In genomic region chr9:57267421-57267820, GRCm38 (mm10) we compare ENCODE assay signal across 29 mouse cellular contexts. TPM values are rescaled to one million over a fixed set of nuclear protein-coding genes. Genes with fewer than 3 reads are reported as not detected.
A peak's percentile ranks its signal among the peaks of the same experiment; 100 is the strongest.
DNase-seq lines count a peak whose midpoint lies in the region; ATAC-seq and TF ChIP-seq lines count a peak whose summit lies in the region.
"Had no signal": no experiment of that assay in that cellular context is flagged by ENCODE, and none has a peak within 500 bp of the region (broad histone marks: within the 10 kb centered on the region; RNA-seq: fewer than 3 reads in every experiment).

No protein-coding gene starts in this region.

- no peak for ATAC-seq in forebrain, embryonic 15.5 days (replicated peaks)
- no peak for ATAC-seq in hindbrain, embryonic 13.5 days (ENCODE audit: low FRiP score)
- ATAC-seq in hindbrain, postnatal 0 days = no peak
- no peak for ATAC-seq in midbrain, postnatal 0 days (ENCODE audit: low FRiP score)
- ATAC-seq: CD4-positive, CD25-positive, alpha-beta regulatory T cell, adult 4 months; forebrain, embryonic 16.5 days; Patski had no signal

- peak overlapping the region; percentile 26; the same call in 1 of the 2 replicates for H3K27ac ChIP-seq in forebrain, embryonic 10.5 days
- no peak overlapping the region for H3K27ac ChIP-seq in forebrain, embryonic 15.5 days (replicated peaks)
- H3K27ac ChIP-seq in hindbrain, embryonic 13.5 days = no peak overlapping the region
- no peak overlapping the region for H3K27ac ChIP-seq in hindbrain, postnatal 0 days
- no peak overlapping the region for H3K27ac ChIP-seq in midbrain, postnatal 0 days (ENCODE audit: low read depth, low read length)
- H3K27ac ChIP-seq: liver, embryonic 13.5 days; lung, embryonic 15.5 days; stomach, postnatal 0 days had no signal

- H3K4me3 ChIP-seq in forebrain, embryonic 10.5 days = no peak overlapping the region
- H3K4me3 ChIP-seq in forebrain, embryonic 15.5 days = no peak overlapping the region
- H3K4me3 ChIP-seq in hindbrain, embryonic 13.5 days = no peak overlapping the region
- H3K4me3 ChIP-seq in hindbrain, postnatal 0 days (ENCODE audit: low read length) = no peak overlapping the region
- H3K4me3 ChIP-seq in midbrain, postnatal 0 days (ENCODE audit: low read depth, low read length) = no peak overlapping the region
- H3K4me3 ChIP-seq: heart, embryonic 12.5 days; liver, embryonic 13.5 days; lung, embryonic 15.5 days had no signal

- H3K9me3 ChIP-seq in forebrain, embryonic 10.5 days = no peaks in the 10 kb centered on the region
- no peaks in the 10 kb centered on the region for H3K9me3 ChIP-seq in forebrain, embryonic 15.5 days
- H3K9me3 ChIP-seq in hindbrain, embryonic 13.5 days = no peaks in the 10 kb centered on the region
- no peaks in the 10 kb centered on the region for H3K9me3 ChIP-seq in hindbrain, postnatal 0 days (ENCODE audit: low read length)
- H3K9me3 ChIP-seq in midbrain, postnatal 0 days (ENCODE audit: low read length) = no peaks in the 10 kb centered on the region
- H3K9me3 ChIP-seq: heart, embryonic 12.5 days; liver, embryonic 13.5 days; lung, embryonic 15.5 days had no signal

- 10% methylated on average over 5 of the region's 5 CpGs for WGBS in forebrain, embryonic 10.5 days
- WGBS in forebrain, embryonic 15.5 days = 20% methylated on average over 5 of the region's 5 CpGs
- 13% methylated on average over 5 of the region's 5 CpGs for WGBS in hindbrain, embryonic 13.5 days
- 35% methylated on average over 5 of the region's 5 CpGs for WGBS in hindbrain, postnatal 0 days
- WGBS in midbrain, postnatal 0 days = 20% methylated on average over 5 of the region's 5 CpGs

- peaks cover 63% of the 10 kb centered on the region for H3K27me3 ChIP-seq in forebrain, embryonic 10.5 days (ENCODE audit: poor library complexity, severe bottlenecking)
- H3K27me3 ChIP-seq in forebrain, embryonic 15.5 days = no peaks in the 10 kb centered on the region
- H3K27me3 ChIP-seq in hindbrain, embryonic 13.5 days = peaks cover 38% of the 10 kb centered on the region
- H3K27me3 ChIP-seq in hindbrain, postnatal 0 days (ENCODE audit: insufficient read depth, low read length) = no peaks in the 10 kb centered on the region
- no peaks in the 10 kb centered on the region for H3K27me3 ChIP-seq in midbrain, postnatal 0 days (ENCODE audit: insufficient read depth, low read length)
- H3K27me3 ChIP-seq: Patski had no signal

- H3K4me1 ChIP-seq in forebrain, embryonic 10.5 days = peaks cover 90% of the 10 kb centered on the region
- H3K4me1 ChIP-seq in forebrain, embryonic 15.5 days = peaks cover 18% of the 10 kb centered on the region
- H3K4me1 ChIP-seq in hindbrain, embryonic 13.5 days (replicated peaks) = peaks cover 32% of the 10 kb centered on the region
- peaks cover 5% of the 10 kb centered on the region; the same call in 1 of the 2 replicates for H3K4me1 ChIP-seq in hindbrain, postnatal 0 days (ENCODE audit: insufficient read depth, low read length)
- 0 out of 2 replicates have a peak, but pooled peaks cover 4% of the 10 kb centered on the region for H3K4me1 ChIP-seq in midbrain, postnatal 0 days (ENCODE audit: insufficient read depth, low read length)

- H3K9ac ChIP-seq in forebrain, embryonic 15.5 days (replicated peaks) = no peak overlapping the region
- H3K9ac ChIP-seq in hindbrain, embryonic 13.5 days = peak overlapping the region; percentile 8; the same call in 1 of the 2 replicates
- no peak overlapping the region for H3K9ac ChIP-seq in hindbrain, postnatal 0 days (replicated peaks; ENCODE audit: low read length)
- H3K9ac ChIP-seq in midbrain, postnatal 0 days (replicated peaks; ENCODE audit: low read length, poor library complexity, severe bottlenecking) = no peak overlapping the region
- H3K9ac ChIP-seq: heart, embryonic 12.5 days; lung, embryonic 15.5 days had no signal

- H3K36me3 ChIP-seq in forebrain, embryonic 10.5 days (replicated peaks) = no peaks in the 10 kb centered on the region
- no peaks in the 10 kb centered on the region for H3K36me3 ChIP-seq in forebrain, embryonic 15.5 days
- no peaks in the 10 kb centered on the region for H3K36me3 ChIP-seq in hindbrain, embryonic 13.5 days
- no peaks in the 10 kb centered on the region for H3K36me3 ChIP-seq in hindbrain, postnatal 0 days (ENCODE audit: insufficient read depth, low read length)
- no peaks in the 10 kb centered on the region for H3K36me3 ChIP-seq in midbrain, postnatal 0 days (ENCODE audit: insufficient read depth, low read length)
- H3K36me3 ChIP-seq: heart, embryonic 12.5 days; liver, embryonic 13.5 days; lung, embryonic 15.5 days had no signal

- peak; percentile 33 for DNase-seq in forebrain, embryonic 10.5 days (ENCODE audit: extremely low spot score, low spot score)
- DNase-seq in hindbrain, postnatal 0 days (ENCODE audit: low spot score) = no peak
- DNase-seq in embryo, embryonic 11 days = peak; percentile 43
- DNase-seq in midbrain, postnatal 0 days (ENCODE audit: low spot score) = peak; percentile 17
- no peak for DNase-seq in lung, adult 18-20 months
- DNase-seq: adrenal gland, adult 8-10 months; cerebellum, postnatal 10 days; heart, postnatal 36 days; kidney, adult 9 months; kidney, postnatal 4 days; liver, embryonic 13.5 days; right cerebral cortex, adult 18-20 months; thymus, postnatal 25 days had no signal

- TF ChIP-seq CTCF in hindbrain, postnatal 0 days (IDR thresholded peaks at IDR 0.05; ENCODE audit: low read depth) = no peak
- TF ChIP-seq CTCF in midbrain, postnatal 0 days (IDR thresholded peaks at IDR 0.05) = no peak

- no peak overlapping the region for H3K4me2 ChIP-seq in forebrain, embryonic 15.5 days (replicated peaks)
- H3K4me2 ChIP-seq in hindbrain, embryonic 13.5 days = no peak overlapping the region
- no peak overlapping the region for H3K4me2 ChIP-seq in hindbrain, postnatal 0 days (ENCODE audit: low read depth, low read length)
- H3K4me2 ChIP-seq in midbrain, postnatal 0 days (ENCODE audit: low read depth, low read length, poor library complexity, severe bottlenecking) = no peak overlapping the region
- H3K4me2 ChIP-seq: heart, embryonic 12.5 days; liver, embryonic 13.5 days; lung, embryonic 15.5 days had no signal

RNA-seq across cellular contexts. Expression of gene 1700017B05Rik, which starts 5.0 kb away (rescaled TPM):
- 14.8 and 15.6 TPM in 2 replicates for polyA plus RNA-seq in forebrain, embryonic 10.5 days (2016; fragmentation: Nextera tagmentation; extraction: Ambion mirVana)
- polyA plus RNA-seq in forebrain, embryonic 15.5 days (2015; fragmentation: Nextera tagmentation; extraction: Ambion mirVana) = 5.0 and 5.8 TPM in 2 replicates
- 3.8 and 5.4 TPM in 2 replicates for polyA plus RNA-seq in hindbrain, embryonic 13.5 days (2015; fragmentation: Nextera tagmentation; extraction: Ambion mirVana)
- 10.6 and 14.7 TPM in 2 replicates for total RNA-seq in hindbrain, postnatal 0 days (2014; rRNA removed)
- polyA plus RNA-seq in hindbrain, postnatal 0 days (2015; fragmentation: Nextera tagmentation; extraction: Ambion mirVana) = 5.2 and 5.3 TPM in 2 replicates
- 10.9 and 13.0 TPM in 2 replicates for total RNA-seq in midbrain, postnatal 0 days (2014; rRNA removed)
- 4.5 and 5.0 TPM in 2 replicates for polyA plus RNA-seq in midbrain, postnatal 0 days (2015; fragmentation: Nextera tagmentation; extraction: Ambion mirVana)

RNA-seq across cellular contexts. Expression of gene Trcg1, which starts 31.1 kb away (rescaled TPM):
- 0.05 TPM in 1 of 2 replicates, not detected in the other for polyA plus RNA-seq in forebrain, embryonic 10.5 days (2016; fragmentation: Nextera tagmentation; extraction: Ambion mirVana)
- not detected in 2 replicates for polyA plus RNA-seq in forebrain, embryonic 15.5 days (2015; fragmentation: Nextera tagmentation; extraction: Ambion mirVana)
- polyA plus RNA-seq in hindbrain, embryonic 13.5 days (2015; fragmentation: Nextera tagmentation; extraction: Ambion mirVana) = not detected in 2 replicates
- not detected in 2 replicates for total RNA-seq in hindbrain, postnatal 0 days (2014; rRNA removed)
- polyA plus RNA-seq in hindbrain, postnatal 0 days (2015; fragmentation: Nextera tagmentation; extraction: Ambion mirVana) = not detected in 2 replicates
- total RNA-seq in midbrain, postnatal 0 days (2014; rRNA removed) = not detected in 2 replicates
- polyA plus RNA-seq in midbrain, postnatal 0 days (2015; fragmentation: Nextera tagmentation; extraction: Ambion mirVana) = not detected in 2 replicates
- total RNA-seq: adrenal gland, adult 8-10 months; ES-E14; gastrocnemius, adult 18-20 months; gastrocnemius, postnatal 4 days; heart, postnatal 36 days; layer of hippocampus, postnatal 10 days; left cerebral cortex, adult 8-10 months had no signal
- polyA plus RNA-seq: CD4-positive, CD25-positive, alpha-beta regulatory T cell, adult 4 months; embryonic facial prominence, embryonic 11.5 days; forebrain, embryonic 16.5 days; heart, embryonic 12.5 days; intestine, embryonic 14.5 days; limb, embryonic 11.5 days; liver, embryonic 13.5 days; lung, embryonic 15.5 days; Patski; stomach, postnatal 0 days had no signal

Comparison
In these comparisons a context has a peak if more than half of its experiments do, and no peak if none do; other contexts are left out.
1. DNase-seq: peak in forebrain, embryonic 10.5 days (single experiment), embryo, embryonic 11 days (single experiment) and midbrain, postnatal 0 days (single experiment); none in hindbrain, postnatal 0 days (single experiment) and lung, adult 18-20 months (0 of 2).